Mouse (Mus musculus): ENCODE data around the gene Acot3. TPM values are rescaled to one million over a fixed set of nuclear protein-coding genes. Genes with fewer than 3 reads are reported as not detected.

The Acot3 gene
- polyA plus RNA-seq (2015; fragmentation: Nextera tagmentation; extraction: Ambion mirVana) = 0.04 TPM in 1 of 2 replicates, not detected in the other

GRCm38 (mm10) chr12:84051937-84052474 is at the start of gene Acot3:
Acot3 (plus strand) TSS chr12:84052144.

GRCm38 (mm10) chr12:84009171-84009965 is 42.6 kb upstream of the Acot3 start, which contains the start of gene Acot1:
Acot1 (plus strand) TSS chr12:84009490.

GRCm38 (mm10) chr12:84038241-84038640 is 13.7 kb upstream of the Acot3 start, which contains the start of gene Acot4:
Acot4 (plus strand) TSS chr12:84038379.

GRCm38 (mm10) chr12:84038691-84039111 is 13.2 kb upstream of the Acot3 start, which contains the start of gene Gm49366:
Gm49366 (plus strand) TSS chr12:84038935.

GRCm38 (mm10) chr12:84068986-84069385 is 17.0 kb downstream of the Acot3 start, which contains the start of gene Acot5:
Acot5 (plus strand) TSS chr12:84069325.

GRCm38 (mm10) chr12:84100604-84101492 is 48.9 kb downstream of the Acot3 start, which contains the start of gene Acot6:
Acot6 (plus strand) TSS chr12:84100654.

Other genes starting within 250 kb of the Acot3 start
- 13.7 and 16.1 TPM in 2 replicates for gene Numb, start 130.2 kb upstream of the Acot3 start, polyA plus RNA-seq (2015; fragmentation: Nextera tagmentation; extraction: Ambion mirVana)
- gene Riox1, start 101.5 kb upstream of the Acot3 start, polyA plus RNA-seq (2015; fragmentation: Nextera tagmentation; extraction: Ambion mirVana) = 11.4 and 13.0 TPM in 2 replicates
- not detected in 2 replicates for gene Heatr4, start 67.3 kb upstream of the Acot3 start, polyA plus RNA-seq (2015; fragmentation: Nextera tagmentation; extraction: Ambion mirVana)
- 19.0 and 19.9 TPM in 2 replicates for gene Acot2, start 64.3 kb upstream of the Acot3 start, polyA plus RNA-seq (2015; fragmentation: Nextera tagmentation; extraction: Ambion mirVana)
- 5.7 and 6.8 TPM in 2 replicates for gene Acot1, start 42.7 kb upstream of the Acot3 start, polyA plus RNA-seq (2015; fragmentation: Nextera tagmentation; extraction: Ambion mirVana)
- gene Acot4, start 13.8 kb upstream of the Acot3 start, polyA plus RNA-seq (2015; fragmentation: Nextera tagmentation; extraction: Ambion mirVana) = 0.13 TPM in 2 replicates
- gene Gm49366, start 13.2 kb upstream of the Acot3 start, polyA plus RNA-seq (2015; fragmentation: Nextera tagmentation; extraction: Ambion mirVana) = not detected in 2 replicates
- not detected in 2 replicates for gene Acot5, start 17.2 kb downstream of the Acot3 start, polyA plus RNA-seq (2015; fragmentation: Nextera tagmentation; extraction: Ambion mirVana)
- gene Acot6, start 48.5 kb downstream of the Acot3 start, polyA plus RNA-seq (2015; fragmentation: Nextera tagmentation; extraction: Ambion mirVana) = 0.90 and 1.3 TPM in 2 replicates
- gene Dnal1, start 62.2 kb downstream of the Acot3 start, polyA plus RNA-seq (2015; fragmentation: Nextera tagmentation; extraction: Ambion mirVana) = 0.63 and 1.0 TPM in 2 replicates
- 0.41 and 0.43 TPM in 2 replicates for gene Pnma1, start 96.3 kb downstream of the Acot3 start, polyA plus RNA-seq (2015; fragmentation: Nextera tagmentation; extraction: Ambion mirVana)
- gene Elmsan1, start 166.7 kb downstream of the Acot3 start, polyA plus RNA-seq (2015; fragmentation: Nextera tagmentation; extraction: Ambion mirVana) = 6.1 and 6.8 TPM in 2 replicates
- gene Ptgr2, start 233.1 kb downstream of the Acot3 start, polyA plus RNA-seq (2015; fragmentation: Nextera tagmentation; extraction: Ambion mirVana) = 24.6 and 25.1 TPM in 2 replicates